Mouse (Mus musculus): ENCODE data around the gene Nfib.

The Nfib gene

DNA sequence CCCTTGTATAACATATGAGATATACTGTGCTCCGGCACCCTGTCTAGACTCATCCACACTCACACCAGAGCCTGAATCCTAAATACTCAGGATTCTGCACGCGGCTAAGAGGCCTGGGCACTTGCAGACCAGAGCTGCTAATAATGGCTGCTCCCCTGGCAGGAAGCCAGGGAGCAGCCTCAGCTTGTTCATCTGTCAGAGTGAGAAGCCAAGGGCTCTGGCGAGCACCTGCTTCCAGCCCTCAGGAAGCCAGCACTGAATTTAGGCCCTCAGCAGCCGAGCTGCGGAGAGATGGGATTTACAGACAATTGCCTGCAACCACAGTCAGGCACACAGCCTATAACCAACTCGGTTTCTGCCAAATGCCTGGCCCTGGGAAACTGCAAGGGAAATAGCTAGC lies 15.3 kb downstream of the Nfib start:
- DNase-seq (ENCODE audit: low spot score): no peak

DNA sequence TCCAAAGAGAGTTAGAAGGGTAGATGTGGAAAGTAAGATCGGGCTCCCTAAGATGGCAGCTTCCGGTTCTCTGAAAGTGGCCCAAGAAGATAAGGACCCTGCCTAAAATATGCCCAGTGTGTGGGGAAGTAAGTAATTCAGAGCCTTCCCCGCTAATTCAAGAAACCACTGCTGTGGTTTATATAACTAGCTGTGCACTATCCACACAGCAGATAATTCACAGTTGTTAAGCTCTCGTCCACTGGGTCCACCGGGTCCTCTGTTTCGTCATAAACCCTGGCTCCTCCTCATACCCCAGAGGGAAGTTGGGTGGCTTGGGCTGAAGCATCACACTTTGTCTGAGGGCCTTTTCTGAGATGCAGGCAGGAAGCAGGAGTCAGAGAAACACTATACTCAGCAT lies 19.5 kb downstream of the Nfib start:
- DNase-seq (ENCODE audit: low spot score): no peak

DNA sequence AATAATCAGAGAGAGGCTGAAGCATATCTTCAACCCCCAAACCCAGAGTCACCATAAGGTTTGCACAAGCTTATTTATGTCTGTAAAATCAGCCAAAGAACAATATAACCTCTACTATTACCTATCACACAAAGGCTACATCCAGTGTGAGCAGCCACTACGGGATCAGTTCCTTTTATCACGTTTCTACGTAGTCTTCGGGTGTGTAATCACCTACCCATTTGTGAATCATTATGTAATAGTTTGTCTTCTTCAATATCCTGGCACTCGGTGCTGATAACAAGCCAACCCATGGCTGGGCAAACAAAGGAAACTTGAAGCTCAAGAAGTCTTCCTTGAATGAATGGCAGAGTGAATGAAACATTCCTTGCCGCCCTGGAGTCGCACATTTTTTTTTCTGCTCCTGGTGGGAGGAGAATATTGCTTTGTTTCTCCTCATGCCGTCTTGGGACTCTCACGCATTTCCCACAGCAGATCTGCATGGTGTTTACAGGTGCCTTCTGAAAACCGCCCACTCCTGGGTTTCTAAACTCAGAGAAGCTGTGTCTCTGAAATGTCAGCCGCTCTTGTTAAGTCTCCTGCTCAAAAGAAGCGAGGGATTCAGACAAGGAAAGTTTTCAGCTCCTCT lies 21.3 kb downstream of the Nfib start:
- DNase-seq (ENCODE audit: low spot score): no peak

DNA sequence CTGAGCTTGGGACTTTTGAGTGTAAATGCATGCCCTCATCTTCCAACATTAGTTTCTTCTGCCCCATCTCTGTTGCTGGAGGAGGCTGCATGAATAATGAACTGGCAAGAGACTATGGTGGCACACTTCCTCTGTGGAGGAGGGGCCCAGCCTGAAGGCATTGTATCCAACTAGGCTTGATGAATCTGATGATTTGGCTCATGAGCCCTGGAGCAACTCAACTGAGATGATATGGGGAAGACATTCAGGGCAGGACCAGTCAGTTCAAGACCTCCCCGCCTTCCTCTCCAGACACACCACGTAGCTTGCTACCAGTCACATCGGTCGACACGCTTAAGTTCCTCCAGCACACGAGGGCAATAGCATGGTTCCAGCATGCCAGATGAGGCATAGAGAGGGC lies 22.0 kb downstream of the Nfib start:
- no peak for DNase-seq (ENCODE audit: low spot score)

DNA sequence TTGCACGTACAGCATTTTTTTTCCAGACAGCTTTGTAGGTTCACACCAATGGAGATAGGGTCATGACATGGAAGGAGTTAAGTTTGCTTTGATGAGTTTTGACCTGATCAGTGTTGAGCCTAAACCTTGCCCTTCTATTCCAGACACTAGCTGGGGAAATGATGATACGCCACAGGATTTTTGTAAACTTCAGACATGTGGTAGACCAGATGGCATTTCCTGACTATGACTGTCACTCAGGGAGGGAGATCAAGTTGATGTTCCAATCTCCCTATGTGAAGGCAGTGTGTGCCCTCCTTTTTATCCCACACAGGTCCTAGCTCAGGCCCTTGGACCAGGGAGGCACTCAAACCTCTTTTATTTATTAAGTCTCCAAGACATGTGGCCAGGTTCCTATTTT lies 29.4 kb downstream of the Nfib start:
- DNase-seq (ENCODE audit: low spot score): no peak

DNA sequence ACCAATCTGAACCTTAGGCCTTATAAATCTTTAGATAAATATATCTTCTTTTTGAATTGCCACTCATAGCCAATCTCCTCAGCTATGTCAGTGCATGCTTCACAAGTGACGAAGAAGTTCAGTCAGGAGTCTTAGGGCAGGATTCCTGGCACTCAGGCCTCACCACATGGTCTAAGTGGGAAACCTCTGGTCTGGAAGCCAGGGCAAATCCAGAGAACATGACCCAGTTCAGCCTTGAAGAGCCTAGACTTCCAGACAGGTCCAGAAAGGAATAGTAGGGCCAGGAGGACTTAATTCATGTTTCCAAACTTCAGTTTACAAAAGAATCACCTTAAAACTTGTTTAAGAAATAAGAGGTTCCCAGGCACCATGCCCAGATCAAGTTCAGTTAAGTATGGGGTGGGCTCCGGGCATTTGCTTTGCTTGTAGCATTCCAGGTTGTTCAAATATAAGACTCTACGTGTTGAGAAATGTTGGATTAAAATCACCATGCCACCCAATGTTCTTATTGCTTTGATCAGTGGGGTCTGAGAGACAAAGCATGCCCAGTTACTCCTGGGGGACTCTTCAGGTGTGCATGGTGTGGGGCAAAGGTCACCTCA lies 38.2 kb downstream of the Nfib start:
- DNase-seq (ENCODE audit: low spot score): no peak

DNA sequence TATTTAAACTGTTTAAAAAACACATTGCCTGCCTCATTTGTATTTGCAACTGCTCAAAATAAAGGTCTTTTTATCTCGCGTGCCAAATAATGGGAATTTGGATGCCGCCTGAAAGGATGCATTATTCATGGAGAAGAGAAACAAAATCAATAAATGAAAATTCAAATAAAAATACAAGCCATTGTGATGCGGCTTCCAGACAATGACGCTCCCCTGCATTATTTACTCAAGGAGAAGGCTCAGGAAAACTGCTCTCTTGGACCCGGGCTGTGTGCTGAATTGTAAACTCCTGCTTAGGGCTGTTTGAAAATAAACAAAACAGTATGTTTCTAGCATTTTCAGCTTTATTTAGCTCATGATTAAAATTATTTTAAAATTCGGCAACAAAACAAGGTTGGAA lies 41.1 kb downstream of the Nfib start:
- no peak for DNase-seq (ENCODE audit: low spot score)

DNA sequence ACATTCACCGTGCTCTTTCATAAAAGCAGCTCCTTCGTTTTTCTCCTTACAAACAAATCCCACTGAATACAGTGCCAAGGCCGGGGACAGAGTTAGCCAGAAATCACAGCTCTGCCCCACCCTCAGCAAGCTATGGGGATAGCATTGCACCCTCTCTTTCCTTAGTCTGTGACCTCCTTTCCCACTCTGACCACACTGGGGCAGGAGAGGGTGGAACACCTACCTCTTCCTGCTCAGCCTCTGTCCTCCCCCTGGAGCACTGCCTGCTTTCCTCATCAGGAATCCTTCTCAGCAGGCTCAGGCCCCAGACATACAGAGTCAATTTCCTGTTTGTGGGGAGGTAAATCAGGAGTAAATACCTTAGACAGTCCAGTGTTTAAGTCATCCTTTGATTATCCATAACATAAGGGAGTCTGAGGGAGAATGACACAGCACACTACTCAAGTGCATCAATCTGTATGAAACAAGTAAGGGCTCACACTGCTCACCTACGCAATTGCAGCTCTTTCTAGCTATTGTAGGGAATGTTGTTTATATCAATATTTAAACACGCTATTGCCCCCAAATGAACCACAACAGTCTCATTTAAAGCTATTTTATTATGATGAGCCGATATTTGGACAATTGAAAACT lies 41.7 kb downstream of the Nfib start:
- DNase-seq (ENCODE audit: low spot score): no peak

DNA sequence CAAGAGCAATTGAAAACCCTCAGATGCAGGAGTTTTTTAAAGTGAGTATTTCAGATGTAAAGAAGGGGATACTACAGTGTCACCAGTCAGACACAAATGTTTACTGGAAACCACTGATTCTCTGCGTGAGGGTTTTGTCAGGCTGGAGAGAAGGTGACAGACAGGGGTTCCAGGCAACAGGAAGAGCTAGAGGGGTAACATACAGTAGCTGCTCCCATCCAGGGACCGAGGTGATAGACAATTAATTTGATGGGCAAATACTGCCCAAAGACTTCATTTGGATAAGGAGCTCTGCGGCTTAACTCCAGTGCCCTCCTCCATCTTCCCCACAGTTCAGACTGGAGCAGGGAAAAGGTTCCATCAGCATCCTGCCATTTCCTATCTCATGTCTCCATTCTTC lies 42.9 kb downstream of the Nfib start:
- no peak for DNase-seq (ENCODE audit: low spot score)

DNA sequence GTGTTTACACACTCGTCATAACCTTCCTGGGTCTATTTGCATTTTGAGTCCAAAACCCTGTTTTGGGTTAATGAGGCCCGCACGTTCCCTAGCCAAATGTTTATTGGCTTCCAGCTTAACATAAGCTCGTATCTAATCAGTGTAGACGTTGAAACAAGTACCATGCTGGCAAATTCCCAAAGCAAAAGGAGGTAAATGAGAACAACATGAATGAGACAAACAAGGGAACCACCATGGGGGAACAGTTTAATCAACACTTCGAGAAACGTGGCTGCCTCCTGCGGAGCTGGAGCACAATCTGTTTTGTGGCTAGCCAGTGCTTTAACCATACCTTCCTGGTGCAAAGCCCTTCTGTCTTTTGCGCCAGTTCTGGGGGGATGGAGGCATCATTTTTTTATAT lies 43.3 kb downstream of the Nfib start:
- no peak for DNase-seq (ENCODE audit: low spot score)

DNA sequence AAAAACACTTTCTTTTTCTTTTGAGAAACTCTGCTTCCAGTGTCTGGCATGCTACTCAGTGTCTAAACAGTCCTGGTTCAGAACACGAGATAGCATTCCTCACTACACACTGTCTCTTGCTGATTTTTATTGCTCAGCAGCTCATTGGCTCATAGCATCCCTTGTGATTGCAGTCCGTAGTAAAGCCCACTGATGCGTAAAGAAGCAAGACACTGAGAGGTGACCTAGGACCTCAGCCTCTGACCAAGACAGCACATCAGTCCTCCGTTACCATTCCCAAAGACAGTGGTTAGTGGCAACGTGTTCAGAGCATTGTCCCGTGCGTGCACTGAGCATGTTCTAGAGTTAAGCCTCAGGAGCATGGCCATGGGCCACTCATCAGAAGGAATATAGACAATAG lies 44.3 kb downstream of the Nfib start:
- DNase-seq (ENCODE audit: low spot score): no peak

DNA sequence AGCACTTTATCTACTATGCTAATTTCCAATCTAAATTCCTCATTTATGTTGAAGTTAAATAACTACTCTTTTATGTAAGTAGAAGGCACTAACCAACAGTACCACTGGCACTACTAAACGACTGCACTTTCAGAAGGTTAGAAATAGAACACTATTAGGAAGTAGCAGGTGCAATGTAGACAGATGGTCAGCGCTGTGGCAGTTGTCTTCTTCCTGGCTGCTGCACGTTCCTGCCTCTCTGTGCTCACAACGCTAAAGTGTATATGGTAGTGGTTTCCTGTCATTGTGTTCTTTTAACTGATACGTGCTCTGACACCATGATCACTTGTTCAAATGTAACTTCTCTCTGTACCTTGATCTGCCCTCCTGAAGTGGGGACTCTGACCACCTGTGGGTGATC lies 59.9 kb downstream of the Nfib start:
- DNase-seq (ENCODE audit: low spot score): no peak

DNA sequence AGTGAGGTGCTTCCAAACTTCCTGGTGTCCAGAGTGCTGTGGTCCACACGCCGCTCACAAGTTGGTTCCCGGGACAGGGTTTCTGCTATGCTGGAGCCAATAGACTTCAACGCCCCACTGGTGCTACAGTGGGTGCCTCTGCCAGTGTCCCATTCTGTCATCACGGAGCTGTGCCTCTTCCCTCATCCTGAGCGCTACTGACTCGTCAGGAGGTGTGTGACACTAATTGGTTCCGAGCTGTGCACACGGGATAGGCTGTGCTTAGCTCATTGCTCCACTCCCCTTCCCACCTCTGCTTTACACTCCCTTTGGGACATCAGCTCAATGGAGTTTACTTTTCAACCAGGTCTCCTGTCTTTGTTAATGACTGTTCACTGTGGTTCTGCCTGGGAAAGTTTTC lies 60.8 kb downstream of the Nfib start:
- no peak for DNase-seq (ENCODE audit: low spot score)

DNA sequence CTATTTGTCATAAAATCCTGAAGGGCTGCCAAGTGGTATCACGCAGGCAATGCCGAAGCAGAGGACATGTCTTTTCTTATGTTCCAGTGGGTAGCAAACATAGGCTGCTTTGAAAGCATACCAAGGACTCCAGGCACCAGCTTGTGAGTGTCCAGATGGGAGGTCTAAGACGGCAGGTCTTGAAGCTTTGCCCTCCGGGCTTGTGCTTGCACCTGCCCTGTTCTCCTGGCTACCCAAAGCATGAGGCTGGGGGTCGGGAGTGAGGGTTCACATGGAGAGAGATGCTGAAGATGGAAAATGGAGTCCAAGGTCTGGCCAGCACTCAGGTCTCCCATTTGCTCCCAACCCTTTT lies 61.8 kb downstream of the Nfib start:
- DNase-seq (ENCODE audit: low spot score): no peak

DNA sequence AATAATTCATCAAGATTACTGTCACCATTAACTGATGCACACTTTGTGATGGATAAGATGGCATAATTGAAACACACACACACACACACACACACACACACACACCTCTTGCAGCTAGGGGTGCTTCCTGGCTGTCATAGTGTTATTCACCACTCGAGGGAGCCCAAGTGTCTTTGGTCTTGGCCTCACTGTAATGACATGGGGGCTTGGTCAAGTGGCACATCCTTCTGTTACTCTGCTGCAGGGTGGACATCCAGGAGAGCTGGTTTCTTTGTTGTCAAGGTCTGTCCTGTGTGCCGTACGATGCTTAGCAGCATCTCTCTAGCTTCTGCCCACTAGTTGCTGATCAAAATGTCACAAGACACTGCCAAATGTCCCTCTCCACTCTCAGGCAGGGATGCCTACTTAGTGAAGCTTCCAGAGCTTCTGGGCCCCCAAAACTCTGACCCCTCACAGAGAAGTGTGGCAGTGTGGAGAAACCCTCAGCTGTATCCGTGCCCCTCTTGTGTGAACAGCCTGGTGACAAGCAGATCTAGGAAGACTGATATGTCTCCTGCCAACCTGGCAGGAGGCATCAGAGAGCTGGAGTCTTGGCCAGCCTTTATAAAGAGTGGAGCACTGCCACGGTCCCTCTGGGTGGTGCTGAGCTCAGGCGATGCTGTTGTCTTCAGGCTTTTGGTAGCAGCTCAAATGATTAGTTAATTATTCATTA lies 62.4 kb downstream of the Nfib start:
- no peak for DNase-seq (ENCODE audit: low spot score)

DNA sequence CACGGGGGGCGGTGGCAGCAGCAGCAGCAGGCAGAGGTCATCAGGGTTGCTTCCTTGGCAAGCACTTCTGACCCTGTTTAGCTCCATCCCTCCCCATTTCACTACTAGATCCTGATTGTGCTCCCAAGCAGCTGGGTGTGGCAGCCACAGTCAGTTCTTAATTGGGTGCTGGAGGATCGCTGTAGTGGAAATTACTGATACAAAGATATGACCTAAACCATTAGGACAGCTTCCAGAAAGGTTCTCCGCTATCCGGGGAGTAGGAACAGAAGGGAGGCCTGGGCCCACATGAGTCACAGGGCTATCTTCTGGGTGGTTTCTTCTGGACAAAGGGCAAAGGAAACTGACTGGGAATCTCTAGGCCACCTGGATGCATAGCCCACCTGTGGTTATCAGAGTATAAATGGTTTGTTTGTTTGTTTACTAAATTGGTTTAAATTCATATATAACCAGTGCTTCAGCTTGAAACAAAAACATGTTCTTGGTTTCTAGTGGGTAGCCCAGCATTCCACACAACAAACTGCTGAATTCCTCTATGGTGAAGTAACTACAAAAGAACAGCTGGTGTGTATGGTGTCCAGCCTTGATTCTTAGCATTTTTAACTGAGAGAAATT lies 64.4 kb downstream of the Nfib start:
- no peak for DNase-seq (ENCODE audit: low spot score)

DNA sequence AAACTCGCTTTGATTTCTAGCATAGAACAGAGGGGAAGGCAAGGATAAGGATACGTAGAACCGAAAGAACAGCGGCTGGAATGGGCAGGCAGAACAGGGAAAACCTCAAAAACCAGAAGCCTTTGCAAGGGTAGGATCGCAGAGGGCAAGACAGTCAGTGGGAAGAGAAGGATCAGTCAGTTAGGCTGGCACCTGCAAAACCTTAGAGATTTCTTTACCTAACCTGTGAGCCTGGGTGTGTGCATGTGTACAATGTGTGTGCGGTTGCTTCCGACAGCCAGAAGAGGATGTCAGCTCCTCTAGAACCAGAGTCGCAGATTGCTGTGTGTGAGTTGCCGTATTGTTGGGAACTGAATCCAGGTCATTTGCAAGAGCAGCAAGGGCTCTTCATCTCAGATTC lies 67.3 kb downstream of the Nfib start:
- DNase-seq (ENCODE audit: low spot score): no peak

DNA sequence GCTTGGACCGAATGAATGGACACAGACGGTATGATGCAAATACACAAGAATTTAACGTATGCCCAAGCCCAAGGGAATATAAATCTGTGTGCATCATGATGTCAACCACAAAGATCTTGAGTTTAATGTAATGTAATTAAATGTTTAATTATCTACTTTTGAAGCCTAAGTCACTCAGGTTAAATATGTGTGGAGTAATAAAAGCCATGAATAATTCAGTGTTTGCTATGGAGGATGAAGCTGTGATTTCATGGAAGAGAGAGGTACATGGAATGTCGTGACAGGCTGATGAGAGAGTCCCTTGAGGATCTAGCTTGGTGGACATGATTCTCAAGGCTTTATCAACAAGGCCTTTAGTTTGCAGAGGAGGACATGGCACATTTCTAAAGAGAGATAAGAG lies 67.9 kb downstream of the Nfib start:
- no peak for DNase-seq (ENCODE audit: low spot score)

DNA sequence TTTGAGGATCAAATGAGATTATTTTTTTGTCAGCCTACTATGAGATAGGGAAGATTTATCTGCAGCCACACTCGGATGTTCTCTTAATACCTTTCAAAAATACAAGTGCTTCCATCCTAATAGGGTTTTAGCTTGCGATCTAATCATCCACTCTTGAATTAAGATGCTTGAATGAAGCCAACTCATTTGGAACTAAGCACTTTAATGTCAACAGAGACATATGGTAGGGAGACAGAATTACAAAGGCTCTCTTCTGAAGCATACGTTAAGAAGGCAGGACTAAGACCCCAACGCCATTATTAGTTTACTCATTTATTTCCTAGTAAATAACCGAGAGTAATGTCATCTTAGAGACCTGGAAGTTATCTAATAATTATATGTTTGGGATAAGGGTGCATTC lies 68.9 kb downstream of the Nfib start:
- DNase-seq (ENCODE audit: low spot score): no peak

DNA sequence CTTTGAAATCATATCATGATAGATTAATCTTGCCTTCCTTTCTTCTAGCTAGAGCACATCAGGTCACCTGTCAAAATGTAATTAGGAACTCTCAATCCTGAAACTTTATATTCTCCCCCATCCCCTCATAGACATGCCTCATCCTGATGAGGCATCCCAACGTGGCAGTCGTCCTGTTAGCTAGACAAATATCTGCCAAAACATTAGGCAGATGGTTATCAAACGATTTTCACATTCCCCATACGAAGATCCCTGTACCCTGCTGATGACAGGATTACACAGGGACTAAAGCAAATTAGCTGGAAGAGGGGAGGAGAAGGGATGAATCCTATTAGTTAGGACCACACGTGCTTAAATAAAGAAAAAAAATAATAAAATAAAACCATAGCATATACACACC lies 69.7 kb downstream of the Nfib start:
- no peak for DNase-seq (ENCODE audit: low spot score)

DNA sequence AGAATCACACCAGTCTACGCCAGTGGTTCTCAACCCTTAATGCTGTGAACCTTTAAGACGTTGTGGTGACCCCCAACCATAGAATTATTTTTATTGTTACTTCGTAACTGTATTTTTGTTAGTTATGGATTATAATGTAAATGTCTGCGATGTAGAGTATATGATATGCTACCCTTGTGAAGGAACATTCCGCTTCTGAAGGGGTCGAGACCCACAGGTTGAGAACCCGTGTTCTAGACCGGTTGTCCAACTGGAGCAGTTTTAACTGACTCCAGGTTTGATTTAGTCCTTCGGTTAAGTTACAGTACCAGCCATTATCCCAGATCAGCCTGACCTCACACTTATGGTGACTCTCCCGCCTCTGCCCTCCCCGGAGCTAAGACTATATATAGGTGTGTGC lies 70.4 kb downstream of the Nfib start:
- no peak for DNase-seq (ENCODE audit: low spot score)

DNA sequence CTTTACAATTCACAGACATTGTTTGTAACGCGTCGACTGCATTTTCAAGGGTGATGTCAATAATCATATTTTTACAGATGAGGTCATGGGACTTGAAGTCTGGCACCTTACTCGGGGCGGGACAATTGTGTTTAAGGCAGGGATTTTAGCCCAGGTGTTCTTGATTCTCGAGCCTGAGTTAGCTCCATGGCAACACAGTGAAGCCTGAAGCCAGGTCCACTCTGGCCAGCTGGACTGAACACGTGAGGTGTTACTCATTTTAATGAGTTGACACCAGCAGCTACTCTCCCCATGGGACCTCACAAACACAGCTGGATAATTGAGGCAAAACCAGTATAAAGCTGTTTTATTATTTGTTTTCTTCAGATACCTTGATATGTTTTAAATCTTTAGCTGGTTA lies 71.2 kb downstream of the Nfib start:
- no peak for DNase-seq (ENCODE audit: low spot score)

Measured in testis, postnatal 14 days (tissue).